Mouse (Mus musculus) cortical plate, adult 2 months (tissue): ENCODE measurements around the gene Cep57l1. TPM values are rescaled to one million over a fixed set of nuclear protein-coding genes. Genes with fewer than 3 reads are reported as not detected.

Source experiments
- H3K27ac ChIP-seq: fragments of 200-500 bp; 2 replicates; pipeline ENCODE4 v1.5.1; 2012; ENCODE audit warnings: low read length, control low read depth, inconsistent platforms; ENCODE audit not compliant: insufficient read depth
- H3K4me1 ChIP-seq: fragments of 200-500 bp; 2 replicates; pipeline ENCODE4 v1.6.1; 2011; ENCODE audit warnings: low read length; ENCODE audit not compliant: control insufficient read depth, insufficient read depth
- H3K4me3 ChIP-seq: fragments of 200-500 bp; 2 replicates; pipeline ENCODE4 v1.5.1; 2011; ENCODE audit warnings: mild to moderate bottlenecking, low read length, control low read depth; ENCODE audit not compliant: insufficient read depth
- CTCF ChIP-seq: fragments of 200-500 bp; IDR thresholded peaks from 2 replicates; pipeline ENCODE4 v1.5.1; 2011; ENCODE audit warnings: mild to moderate bottlenecking, control low read depth, low read length; ENCODE audit not compliant: insufficient read depth; ENCODE audit errors: extremely low read depth
- POLR2A ChIP-seq: fragments of 200-500 bp; IDR thresholded peaks from 2 replicates; pipeline ENCODE4 v1.6.1; 2011; ENCODE audit warnings: mild to moderate bottlenecking, low read length, control low read depth; ENCODE audit not compliant: insufficient read depth; ENCODE audit errors: extremely low read depth
- polyA plus RNA-seq: library from polyadenylated mRNA; depleted of rRNA; stranded (reverse); fragments of >200 nt; gene quantifications from 2 replicates; pipeline ENCODE4 v1.2.3, GENCODE M21; 2012

Gene Cep57l1
- polyA plus RNA-seq, 1 experiment, result 6.5 TPM

GRCm38 (mm10) chr10:41751867-41752480 lies 57.7 kb downstream of the Cep57l1 start:
- Histone ChIP-seq H3K27ac (no peak overlapping the region), H3K4me1 (peaks cover 2% of the 10 kb centered on the region; the same call in 1 of the 2 replicates), H3K4me3 (no peak overlapping the region)
- no peak for TF ChIP-seq CTCF
- TF ChIP-seq POLR2A, result no peak

- peaks cover 4% of the 10 kb centered on the region for H3K4me1 ChIP-seq
- H3K4me3 ChIP-seq, result no peak overlapping the region
- TF ChIP-seq CTCF, result no peak
- no peak for TF ChIP-seq POLR2A
- H3K27ac ChIP-seq, result no peak overlapping the region
Measured at GRCm38 (mm10) chr10:41749306-41749705, 60.4 kb downstream of the Cep57l1 start.

- TF ChIP-seq CTCF (no peak), POLR2A (no peak)
- H3K27ac ChIP-seq, result no peak overlapping the region
- peaks cover 4% of the 10 kb centered on the region for H3K4me1 ChIP-seq
- no peak overlapping the region for H3K4me3 ChIP-seq
Measured at GRCm38 (mm10) chr10:41746554-41746953, 63.1 kb downstream of the Cep57l1 start.

GRCm38 (mm10) chr10:41744006-41744405 lies 65.7 kb downstream of the Cep57l1 start:
- Histone ChIP-seq H3K4me3 (no peak overlapping the region), H3K27ac (no peak overlapping the region), H3K4me1 (peaks cover 2% of the 10 kb centered on the region)
- TF ChIP-seq CTCF, result no peak
- no peak for TF ChIP-seq POLR2A

GRCm38 (mm10) chr10:41740221-41740620 lies 69.5 kb downstream of the Cep57l1 start:
- no peak overlapping the region for H3K27ac ChIP-seq
- no peak for TF ChIP-seq CTCF
- TF ChIP-seq POLR2A, result no peak
- H3K4me3 ChIP-seq, result no peak overlapping the region
- H3K4me1 ChIP-seq, result no peaks in the 10 kb centered on the region

GRCm38 (mm10) chr10:41737245-41737644 lies 72.4 kb downstream of the Cep57l1 start:
- Histone ChIP-seq H3K27ac (no peak overlapping the region), H3K4me3 (no peak overlapping the region), H3K4me1 (no peaks in the 10 kb centered on the region)
- TF ChIP-seq CTCF (no peak), POLR2A (no peak)

GRCm38 (mm10) chr10:41735398-41735797 lies 74.3 kb downstream of the Cep57l1 start:
- TF ChIP-seq CTCF (no peak), POLR2A (no peak)
- Histone ChIP-seq H3K27ac (no peak overlapping the region), H3K4me1 (no peaks in the 10 kb centered on the region), H3K4me3 (no peak overlapping the region)

GRCm38 (mm10) chr10:41733214-41733613 lies 76.5 kb downstream of the Cep57l1 start:
- H3K4me1 ChIP-seq, result no peaks in the 10 kb centered on the region

GRCm38 (mm10) chr10:41731932-41732331 lies 77.7 kb downstream of the Cep57l1 start:
- no peak overlapping the region for H3K27ac ChIP-seq
- no peak overlapping the region for H3K4me3 ChIP-seq
- TF ChIP-seq CTCF, result no peak
- no peak for TF ChIP-seq POLR2A
- no peaks in the 10 kb centered on the region for H3K4me1 ChIP-seq

More at GRCm38 (mm10) chr10:41733214-41733613, 76.5 kb downstream of the Cep57l1 start:
- Histone ChIP-seq H3K27ac (no peak overlapping the region), H3K4me3 (no peak overlapping the region)
- TF ChIP-seq POLR2A (no peak), CTCF (no peak)

GRCm38 (mm10) chr10:41730746-41731145 lies 78.9 kb downstream of the Cep57l1 start:
- no peak overlapping the region for H3K4me3 ChIP-seq
- H3K27ac ChIP-seq, result no peak overlapping the region
- TF ChIP-seq POLR2A (no peak), CTCF (no peak)
- no peaks in the 10 kb centered on the region for H3K4me1 ChIP-seq

- no peak overlapping the region for H3K27ac ChIP-seq
- H3K4me3 ChIP-seq, result no peak overlapping the region
- TF ChIP-seq POLR2A (no peak), CTCF (no peak)
- no peaks in the 10 kb centered on the region for H3K4me1 ChIP-seq
Measured at GRCm38 (mm10) chr10:41726215-41726614, 83.5 kb downstream of the Cep57l1 start.
